Mouse (Mus musculus) olfactory bulb, adult 2 months (tissue): ENCODE measurements around the gene Bckdk.

ENCODE experiments used
- CTCF ChIP-seq: fragments of 200-500 bp; IDR thresholded peaks from 2 replicates; pipeline ENCODE4 v1.5.1; 2012; ENCODE audit warnings: low read depth, mild to moderate bottlenecking, low read length, moderate library complexity; ENCODE audit not compliant: insufficient read depth
- POLR2A ChIP-seq: fragments of 200-500 bp; IDR thresholded peaks from 2 replicates; pipeline ENCODE4 v1.6.1; 2012; ENCODE audit warnings: mild to moderate bottlenecking, low read depth, low read length, moderate library complexity; ENCODE audit not compliant: insufficient read depth

- TF ChIP-seq CTCF (no peak), POLR2A (no peak)
These were observed 30.2 kb downstream of the Bckdk start for GRCm38 (mm10) chr7:127934075-127934474.
